Mouse (Mus musculus) E14TG2a.4 (cell line): ENCODE measurements around the gene Mccc1.

Experiments
- CTCF ChIP-seq: conservative IDR thresholded peaks from 2 replicates; pipeline ENCODE4 v1.5.1; 2014; ENCODE audit warnings: low read length
- NANOG ChIP-seq: IDR thresholded peaks from 2 replicates; pipeline ENCODE4 v1.6.1; 2014; ENCODE audit warnings: borderline replicate concordance, low read length, mixed read lengths

GRCm38 (mm10) chr3:36000275-36001239 is at the start of gene Mccc1:
- no peak for TF ChIP-seq CTCF
- no peak for TF ChIP-seq NANOG
